Mouse (Mus musculus) cerebellum, adult 11-12 months (tissue): Measurements from ENCODE around the gene Otop2.

Experiments used
- DNase-seq: peaks from one replicate; pipeline ENCODE4 v3.0.0; 2022

The Otop2 gene

DNA sequence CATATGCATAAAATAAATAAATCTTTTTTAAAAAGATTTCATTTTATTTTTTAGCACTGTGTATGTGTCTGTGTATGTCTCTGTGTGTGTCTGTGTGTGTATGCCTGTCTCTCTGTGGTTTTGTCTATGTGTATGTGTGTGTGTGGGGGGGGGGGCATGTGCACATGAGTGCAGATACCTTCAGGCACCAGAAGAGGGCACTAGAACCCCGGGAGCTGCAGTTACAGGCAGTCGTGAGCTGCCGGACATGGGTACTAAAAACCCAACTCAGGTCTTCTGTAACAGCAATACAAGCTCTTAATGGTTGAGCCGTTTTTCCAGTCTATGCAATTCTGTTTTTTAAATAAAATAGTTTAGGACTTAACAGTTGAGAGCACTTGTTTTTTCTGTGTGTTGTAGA, 6.2 kb upstream of the Otop2 start:
- no peak for DNase-seq

DNA sequence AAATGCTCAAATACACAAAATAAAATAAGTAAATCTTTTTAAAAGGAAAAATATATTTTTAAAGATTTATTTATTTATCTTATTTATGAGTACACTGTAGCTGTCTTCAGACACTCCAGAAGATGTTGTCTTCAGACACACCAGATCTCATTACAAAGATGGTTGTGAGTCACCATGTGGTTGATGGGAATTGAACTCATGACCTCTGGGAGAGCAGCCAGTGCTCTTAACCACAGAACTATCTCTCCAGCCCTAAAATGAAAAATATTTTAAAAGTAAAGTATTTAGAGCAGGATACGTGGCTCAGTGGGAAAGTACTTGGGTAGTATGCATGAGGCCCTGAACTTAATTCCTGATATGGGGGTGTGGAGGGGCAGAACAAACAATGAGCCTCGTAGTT, 5.6 kb upstream of the Otop2 start:
- no peak for DNase-seq

DNA sequence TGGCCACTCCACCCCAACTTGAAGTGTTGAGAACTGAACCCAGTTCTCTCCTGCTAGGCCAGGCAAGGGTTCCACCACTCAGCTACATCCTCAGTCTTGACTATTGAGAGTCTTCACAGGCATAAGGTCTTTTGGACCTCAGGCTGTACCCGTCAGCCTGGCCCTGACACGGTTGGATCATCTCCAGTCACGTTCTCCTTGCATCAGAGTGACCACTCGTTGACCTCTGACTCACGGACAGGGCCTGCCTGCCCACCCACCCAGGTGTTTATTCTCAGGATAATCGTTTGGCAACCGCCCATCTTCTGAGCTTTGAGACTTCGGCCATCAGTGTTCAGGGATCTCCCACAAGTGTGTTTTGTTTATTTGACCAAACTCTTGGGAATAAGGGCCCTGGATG, 3.8 kb upstream of the Otop2 start:
- no peak for DNase-seq

DNA sequence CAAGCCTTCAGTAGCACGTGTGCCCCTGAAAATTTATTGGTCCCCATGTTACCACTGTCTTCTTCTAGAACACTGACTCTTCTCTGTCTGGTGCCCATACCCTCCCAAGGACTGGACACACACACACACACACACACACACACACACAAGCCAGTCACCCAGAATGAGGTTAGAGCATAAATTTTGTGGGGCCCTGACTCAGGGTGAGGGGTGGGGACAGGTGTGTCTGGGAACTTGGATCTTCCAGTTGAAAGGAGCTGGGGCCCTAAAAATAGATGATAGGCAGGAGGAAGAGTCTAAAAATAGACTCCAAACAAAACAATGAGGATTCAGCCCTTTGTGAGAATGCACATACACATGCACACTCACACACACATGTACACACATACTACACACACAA, 1.8 kb downstream of the Otop2 start:
- no peak for DNase-seq

DNA sequence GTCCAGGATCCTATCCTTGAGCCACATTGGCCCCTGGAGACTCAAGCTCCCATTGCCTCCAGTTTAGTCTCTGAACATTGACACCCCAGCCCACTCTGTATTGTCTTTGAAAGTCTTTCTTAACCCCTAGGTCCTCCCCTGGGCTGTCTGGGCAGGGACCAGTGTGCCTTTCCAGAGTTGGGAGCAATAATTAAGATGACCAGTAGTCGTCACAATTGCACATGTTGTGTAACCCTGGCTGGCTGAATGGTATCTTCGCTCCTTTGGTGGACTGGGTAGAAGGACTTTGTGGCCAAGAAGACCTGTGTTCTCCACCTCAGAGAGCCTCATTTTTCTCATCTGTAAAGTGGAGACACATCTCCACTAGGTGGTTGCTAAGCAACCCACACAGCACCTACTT, 7.3 kb downstream of the Otop2 start:
- no peak for DNase-seq

DNA sequence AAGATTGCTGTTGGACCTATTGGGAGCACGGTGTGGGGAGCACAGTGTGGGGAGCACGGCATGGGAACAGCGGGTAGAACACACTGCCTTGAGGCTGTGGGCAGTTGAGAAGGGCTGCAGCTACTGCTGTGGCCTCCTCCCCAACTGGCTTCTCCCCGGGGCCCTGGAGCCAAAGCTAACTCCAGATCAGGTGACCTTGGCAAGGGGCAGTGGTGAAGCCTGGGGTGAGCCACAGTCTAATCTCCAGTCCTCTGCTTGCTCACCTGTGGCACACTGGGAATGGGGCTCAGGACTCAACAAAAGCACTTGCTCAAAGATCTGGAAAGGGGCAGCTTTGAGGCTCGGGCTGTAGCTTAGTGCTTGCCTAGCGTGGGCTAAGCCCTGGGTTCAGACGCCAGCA, 10.2 kb downstream of the Otop2 start:
- DNase-seq, result no peak

DNA sequence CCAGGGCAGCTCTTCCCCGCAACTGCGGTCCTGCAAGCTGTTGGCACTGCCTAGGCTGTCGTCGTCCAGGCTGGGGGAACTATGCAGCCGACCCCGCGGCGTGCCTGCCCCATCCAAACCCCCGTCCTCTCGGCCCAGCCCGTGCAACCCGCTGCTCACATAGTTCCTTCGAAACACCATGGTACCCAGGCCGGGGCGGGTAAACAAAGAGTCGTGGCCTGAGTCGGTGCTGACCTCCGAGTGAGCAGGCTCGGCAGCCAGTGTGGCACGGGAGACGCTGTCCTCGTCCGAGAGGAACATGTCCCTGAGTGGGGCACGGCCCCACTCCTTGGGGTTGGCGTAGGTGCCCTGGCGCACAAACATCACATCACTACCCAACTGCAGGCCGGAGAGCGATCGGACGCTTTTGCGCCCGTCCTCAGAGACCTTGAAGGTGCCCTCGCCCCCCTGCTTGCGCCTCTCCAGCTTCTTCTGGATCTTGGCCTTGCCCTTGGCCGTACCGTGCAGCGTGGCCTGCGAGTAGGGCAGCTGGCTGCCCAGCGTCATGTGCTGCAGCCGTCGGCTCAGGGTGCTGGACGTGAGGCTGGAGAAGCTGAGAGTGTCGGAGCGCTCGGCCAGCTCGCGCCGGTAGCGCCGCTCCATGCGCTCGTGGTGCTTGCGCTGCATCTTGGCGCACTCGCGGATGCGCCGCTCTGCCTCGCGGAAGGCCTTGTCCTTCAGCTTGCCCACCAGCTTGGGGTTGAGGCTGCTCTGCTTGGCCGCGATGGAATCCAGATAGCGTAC, 11.5 kb downstream of the Otop2 start:
- no peak for DNase-seq

DNA sequence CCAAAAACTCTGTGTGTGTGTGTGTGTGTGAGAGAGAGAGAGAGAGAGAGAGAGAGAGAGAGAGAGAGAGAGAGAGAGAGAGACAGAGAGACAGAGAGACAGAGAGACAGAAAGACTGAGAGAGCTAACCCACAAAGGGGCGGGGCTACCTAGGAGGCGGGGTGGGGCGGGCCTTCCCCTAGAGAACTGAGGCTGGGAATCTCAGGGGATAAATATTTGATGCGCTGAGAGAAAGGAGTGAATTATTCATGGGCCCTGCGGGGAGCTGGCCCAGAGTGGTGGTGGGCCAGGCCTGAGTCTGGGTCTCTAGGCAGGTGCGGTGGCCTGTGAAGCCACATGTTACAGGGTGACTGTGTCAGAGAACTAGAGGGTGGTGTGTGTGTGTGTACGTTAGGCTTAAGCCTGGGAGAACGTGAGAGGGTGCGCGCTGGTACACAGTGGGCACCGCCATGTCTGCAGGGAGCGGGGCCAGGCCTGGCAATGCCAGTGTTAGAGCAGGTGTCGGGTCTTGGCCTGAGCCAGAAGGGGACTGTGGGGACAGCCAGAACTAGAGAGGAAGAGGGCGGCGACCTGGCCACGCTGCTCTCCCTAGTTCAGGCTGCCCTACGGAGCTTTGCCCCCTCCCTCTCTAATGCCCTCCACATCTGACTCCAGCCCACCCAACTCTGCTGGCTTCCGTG, 12.9 kb downstream of the Otop2 start:
- DNase-seq, result peak; percentile 66

DNA sequence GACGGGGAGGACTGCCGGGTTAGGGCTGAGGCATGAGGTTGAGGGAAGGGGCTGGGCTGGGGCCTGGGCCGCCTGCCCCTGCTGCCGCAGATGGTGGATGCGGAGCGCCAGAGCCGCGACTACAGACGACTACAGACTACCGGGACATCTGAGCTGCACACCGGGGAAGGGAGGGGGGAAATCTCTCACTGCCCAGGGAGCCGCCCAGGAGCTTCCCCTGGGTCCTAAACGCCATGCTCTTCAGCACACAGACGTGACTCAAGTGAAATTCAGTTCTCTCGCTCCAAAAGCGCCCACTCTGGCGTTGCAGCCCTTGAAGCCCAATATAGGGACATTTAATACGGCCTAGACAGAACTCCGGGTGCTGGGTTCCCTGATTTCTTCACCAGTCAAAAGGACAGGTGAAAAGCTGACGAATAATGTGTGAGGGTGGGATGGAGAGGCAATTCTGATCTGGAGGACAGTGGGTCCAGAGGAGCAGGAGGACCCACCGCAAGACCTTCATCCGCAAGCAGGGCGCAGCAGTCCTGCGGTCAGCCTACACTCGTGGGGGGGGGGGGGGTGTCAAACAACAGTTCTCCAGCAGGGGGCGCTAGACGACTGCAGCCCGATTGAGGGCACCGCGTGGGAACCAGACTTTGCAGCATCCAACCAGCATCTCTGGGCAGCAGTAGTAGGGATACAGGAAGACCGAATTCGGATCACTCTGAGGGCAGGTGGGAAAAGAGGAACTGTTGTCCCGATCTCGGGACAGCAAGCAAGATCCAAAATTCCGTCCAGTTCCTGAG, 15.1 kb downstream of the Otop2 start, which contains the start of gene Ush1g:
Gene Ush1g (minus strand): TSS at position 136 of the 788 bp plus-strand sequence.
- peak; percentile 56 for DNase-seq

DNA sequence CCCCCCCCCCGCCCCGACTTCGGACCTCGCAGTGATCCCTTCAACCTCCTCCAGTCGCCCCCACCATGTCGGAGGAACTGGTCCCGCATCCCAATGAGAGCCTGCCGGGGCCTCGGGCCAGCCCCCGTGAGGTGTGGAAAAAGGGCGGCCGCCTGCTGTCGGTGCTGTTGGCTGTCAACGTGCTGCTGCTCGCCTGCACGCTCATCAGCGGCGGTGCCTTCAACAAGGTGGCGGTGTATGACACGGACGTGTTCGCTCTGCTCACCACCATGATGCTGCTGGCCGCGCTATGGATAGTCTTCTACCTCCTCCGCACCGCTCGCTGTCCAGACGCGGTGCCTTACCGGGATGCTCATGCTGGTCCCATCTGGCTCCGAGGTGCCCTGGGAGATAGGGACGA, 16.4 kb downstream of the Otop2 start:
- no peak for DNase-seq

DNA sequence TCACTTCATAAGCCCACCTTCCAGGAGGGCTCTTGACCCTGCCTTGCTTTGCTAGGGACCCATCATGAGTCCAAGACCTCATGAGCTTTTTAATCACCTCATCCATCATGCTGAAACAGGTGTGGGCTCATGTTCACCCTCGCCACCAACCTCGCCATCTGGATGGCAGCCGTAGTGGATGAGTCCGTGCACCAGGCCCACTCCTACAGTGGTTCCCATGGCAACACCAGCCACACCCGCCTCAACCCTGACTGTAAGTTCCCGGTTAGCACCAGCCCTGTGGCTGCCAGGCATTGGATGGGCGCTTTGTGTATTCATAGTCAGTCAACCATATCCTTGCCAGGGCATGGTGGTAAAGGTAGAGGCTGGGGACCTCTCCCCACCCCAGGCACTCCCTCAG, 19.8 kb downstream of the Otop2 start:
- no peak for DNase-seq

DNA sequence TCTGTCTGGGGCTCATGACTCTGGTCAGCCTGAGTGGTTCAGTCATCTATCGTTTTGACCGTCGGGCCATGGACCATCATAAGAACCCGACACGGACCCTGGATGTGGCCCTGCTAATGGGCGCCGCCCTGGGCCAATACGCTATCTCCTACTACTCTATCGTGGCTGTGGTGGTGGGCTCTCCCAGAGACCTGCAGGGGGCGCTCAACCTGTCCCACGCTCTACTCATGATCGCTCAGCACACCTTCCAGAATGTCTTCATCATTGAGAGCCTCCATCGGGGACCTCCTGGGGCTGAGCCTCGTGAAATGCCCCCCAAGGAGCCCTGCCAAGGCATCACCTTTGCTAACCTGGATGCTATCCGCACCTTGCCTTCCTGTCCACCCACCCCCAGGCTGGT, 22.4 kb downstream of the Otop2 start:
- DNase-seq, result no peak

DNA sequence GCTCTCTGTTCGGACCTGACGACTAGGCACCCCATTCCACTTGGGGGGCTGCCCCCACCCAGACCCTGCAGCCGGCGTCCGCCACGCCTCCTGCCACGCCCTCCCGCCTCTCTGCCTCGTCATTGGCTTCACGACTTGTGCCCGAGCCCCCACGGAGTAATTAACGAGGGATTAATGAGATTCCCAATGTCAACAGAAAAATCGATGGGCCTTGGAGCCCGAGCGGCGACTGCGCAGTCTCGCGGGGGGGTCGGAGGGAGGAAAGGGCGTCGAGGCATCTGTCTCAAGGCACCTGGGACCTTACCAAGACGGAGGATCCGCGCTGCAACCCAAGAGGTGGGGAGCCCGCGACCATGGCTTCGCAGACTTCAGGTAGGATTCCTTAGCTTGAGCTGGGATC, 27.6 kb downstream of the Otop2 start, which contains the start of gene Otop3:
Gene Otop3 (plus strand): TSS at position 201 of the 400 bp plus-strand sequence.
- DNase-seq, result no peak

DNA sequence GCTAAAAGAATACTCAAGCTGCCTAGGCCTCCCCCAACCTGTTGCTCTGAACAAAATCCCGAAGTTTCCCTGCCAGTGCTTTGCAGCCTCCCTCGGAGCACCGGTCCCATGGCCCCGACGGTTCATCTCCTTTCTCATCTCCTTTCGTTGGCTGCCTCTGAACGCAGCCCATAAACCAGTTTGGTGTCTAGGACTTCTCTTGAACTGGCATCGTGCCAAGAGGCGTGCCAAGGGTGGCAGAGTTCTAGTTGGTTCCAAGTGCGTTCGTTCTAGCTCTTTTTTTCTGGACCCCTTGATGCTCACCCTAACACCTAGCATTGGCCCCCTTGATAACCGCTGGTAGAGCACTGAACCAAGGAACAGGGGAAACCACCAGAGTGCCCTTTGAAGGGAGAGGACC, 28.3 kb downstream of the Otop2 start:
- no peak for DNase-seq

DNA sequence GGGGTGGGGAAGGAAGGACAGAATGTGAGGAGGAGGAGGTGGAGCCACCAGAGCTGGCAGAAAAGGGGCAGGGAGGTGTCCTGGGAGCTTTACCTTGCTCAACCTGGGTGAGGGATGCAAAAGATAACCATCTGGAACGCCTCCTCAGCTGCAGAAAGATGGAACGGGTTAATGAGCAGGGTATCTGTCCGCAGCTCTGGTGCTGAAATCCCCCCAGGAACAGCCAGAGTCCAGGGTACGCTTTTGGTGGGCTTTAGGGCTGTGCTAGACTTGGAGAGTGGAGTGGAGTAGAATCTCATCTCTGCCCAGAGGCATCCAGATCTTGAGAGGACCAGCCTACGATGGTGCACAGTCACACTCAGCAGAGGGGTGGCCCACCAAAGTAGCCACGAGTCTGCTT, 29.2 kb downstream of the Otop2 start:
- DNase-seq, result no peak

DNA sequence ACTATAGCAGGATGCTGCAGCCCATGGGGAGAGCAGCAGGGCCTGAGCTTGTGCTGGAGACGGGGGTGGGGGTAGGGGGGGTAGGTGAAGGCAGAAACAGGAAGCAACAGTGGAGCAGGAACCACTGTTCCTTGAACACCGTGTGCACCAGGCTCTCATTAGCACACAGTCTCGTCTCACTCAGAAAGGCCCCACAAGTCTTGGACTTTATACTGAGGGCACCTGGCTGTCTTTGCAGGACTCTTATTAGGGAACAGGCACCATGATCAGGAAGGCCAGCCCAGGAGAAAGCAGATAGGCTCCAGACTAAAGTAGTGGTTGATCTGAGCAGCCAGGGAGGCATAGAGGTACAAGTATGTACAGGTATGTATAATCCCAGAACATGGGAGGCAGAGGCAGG, 30.4 kb downstream of the Otop2 start:
- no peak for DNase-seq

DNA sequence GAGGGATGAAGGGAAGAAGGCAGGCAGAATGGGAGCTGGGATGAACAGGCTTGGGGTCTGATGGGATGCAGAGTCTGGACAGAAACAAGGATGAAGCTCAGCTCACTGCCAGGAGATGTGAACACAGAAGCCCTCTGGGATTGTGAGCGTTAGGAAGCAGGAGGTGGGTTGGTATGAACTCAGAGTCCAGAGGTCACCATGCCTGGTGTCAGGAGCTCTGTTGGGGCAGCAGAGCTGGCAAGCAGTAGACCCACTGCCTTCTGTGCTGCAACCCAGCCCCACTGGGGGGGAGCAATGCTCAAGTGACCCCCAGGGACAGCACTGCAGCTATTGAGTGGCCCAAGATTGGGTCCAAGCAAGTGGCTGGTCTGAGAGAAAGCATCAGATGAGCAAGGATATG, 30.9 kb downstream of the Otop2 start:
- DNase-seq, result no peak

DNA sequence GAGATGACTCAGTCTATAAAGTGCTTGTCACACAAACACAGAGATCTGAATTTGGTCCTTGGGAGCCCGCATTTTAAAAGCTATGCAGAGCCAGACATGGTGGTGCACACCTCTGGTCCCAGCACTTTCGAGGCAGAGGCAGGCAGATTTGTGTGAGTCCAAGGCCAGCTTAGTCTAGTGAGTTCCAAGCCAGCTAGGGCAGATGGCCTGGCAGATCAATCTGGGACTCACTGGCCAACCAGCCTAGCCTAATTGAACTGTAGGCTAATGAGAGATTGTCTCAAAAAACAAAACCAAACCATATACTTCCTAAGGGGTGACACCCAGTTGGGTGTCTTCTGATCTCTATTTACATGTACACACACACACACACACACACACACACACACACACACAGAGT, 34.3 kb downstream of the Otop2 start:
- no peak for DNase-seq

DNA sequence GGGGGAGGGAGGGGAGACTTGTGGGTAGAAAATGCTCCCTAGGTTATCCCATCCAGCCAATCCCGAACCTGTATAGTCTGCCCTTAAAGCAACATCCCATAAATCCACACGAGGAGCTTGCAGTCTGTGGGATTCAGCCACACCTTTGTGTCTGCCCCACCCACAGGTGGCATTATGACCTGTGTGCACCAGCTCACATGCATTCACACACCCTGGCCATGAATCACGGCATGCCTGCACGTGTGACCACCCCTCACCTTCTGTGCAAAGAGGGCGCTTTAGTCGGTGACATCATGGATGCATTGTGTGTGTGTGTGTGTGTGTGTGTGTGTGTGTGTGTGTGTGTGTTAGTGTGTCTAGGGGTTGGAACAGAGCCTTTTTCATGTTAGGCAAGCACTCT, 34.9 kb downstream of the Otop2 start:
- DNase-seq, result no peak

DNA sequence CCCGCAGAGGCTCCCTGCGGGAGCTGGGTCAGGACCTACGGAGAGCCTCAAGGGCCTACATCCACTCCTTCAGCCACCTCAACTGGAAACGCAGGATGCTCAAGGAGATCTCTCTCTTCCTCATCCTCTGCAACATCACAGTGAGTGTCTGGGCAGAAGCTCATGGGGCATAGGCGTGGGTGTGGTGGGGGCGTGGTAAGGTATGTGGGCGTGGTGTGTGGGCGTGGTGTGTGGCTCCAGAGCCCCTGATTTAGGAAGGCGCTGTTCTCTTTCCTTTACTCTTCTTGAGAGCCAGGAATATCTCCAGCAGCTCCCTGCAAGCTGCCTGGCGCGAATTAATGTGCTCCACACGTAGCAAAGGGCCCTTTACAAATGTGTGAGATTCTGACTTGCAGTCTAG, 38.0 kb downstream of the Otop2 start:
- no peak for DNase-seq

DNA sequence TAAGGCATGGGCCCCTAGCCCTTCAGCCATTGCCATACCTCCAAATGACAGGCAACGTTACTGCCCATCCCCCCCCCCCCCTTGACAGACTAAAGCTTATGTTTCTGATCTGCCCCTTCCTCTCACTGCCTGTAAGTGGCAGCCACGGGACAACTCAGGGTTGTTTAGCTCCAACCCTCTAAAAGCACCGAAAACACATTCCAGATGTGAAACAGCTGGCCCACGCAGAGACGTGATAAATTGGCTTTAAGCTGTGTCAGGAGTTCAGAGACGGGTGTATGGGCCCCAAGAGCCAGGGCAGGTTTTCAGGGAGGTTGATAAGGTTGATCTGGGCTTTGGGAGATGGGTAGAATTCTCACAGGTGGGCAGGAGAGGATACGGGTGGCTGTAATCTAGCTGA, 38.6 kb downstream of the Otop2 start:
- no peak for DNase-seq

DNA sequence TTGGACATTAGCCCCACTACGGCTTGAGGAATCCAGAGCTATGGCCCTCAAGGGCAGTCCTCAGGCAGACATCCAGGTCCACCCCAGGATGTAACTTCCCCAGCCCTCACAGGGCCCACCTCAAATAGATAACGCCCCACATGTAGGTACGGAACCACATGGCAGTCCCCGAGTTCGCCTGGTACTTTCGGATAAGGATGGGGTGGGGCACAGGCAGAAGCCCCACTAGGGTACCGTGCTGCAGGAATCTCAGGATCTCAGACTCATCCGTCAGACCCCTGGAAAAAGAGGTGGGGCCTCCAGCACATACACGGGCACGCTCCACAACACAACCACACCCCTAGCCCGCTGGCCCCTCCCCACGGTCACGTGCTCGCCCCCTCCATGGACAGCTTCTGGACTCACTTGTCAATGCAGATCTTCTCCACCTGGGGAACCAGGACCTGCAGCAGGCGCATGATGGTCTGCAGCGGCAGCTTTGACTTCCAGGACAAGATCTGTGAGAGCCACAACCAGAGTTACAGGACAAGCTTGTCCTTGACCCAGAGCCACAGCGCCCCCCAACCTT, 41.8 kb downstream of the Otop2 start:
- no peak for DNase-seq

DNA sequence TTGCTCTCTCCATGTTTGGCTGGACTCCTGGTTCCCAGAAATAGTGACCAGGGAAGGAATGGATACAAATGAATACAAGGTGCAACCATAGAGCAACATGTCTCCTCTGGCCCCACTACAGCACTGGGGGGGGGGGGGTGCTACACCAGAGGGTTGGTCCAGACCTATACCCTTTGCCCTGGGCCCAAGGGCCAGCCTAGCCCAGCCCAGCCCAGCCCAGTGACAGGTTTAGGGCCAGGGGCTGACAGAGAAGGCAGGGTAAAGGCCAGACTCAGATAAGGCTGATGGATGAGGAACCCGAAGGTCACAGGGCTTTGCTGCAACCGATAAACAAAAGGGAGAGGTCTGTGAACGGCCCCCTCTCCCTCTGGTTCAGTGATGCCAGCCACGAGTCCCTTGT, 43.0 kb downstream of the Otop2 start:
- no peak for DNase-seq

DNA sequence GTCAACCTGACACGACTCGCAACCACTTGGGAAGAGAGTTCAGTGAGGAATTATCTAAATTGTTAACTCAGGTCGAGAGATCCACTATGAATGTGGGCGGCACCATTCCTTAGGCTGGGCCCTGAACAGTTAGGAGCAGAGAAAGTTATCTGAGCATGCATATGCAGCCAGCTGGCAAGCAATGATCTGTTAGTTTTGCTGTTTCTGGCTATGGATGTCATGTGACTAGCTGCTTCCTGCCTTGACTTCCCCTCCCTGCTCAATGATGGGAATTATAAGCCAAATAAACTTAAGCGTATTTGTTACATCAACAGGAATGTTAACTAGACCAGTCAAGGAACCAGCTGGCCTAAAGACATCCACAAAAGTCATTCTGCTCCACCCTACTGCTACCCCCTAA, 46.4 kb downstream of the Otop2 start:
- DNase-seq, result no peak
